Mouse (Mus musculus): ENCODE data around the gene Pkd1l1.

GRCm38 (mm10) chr11:8848049-8848448 is 125.0 kb downstream of the Pkd1l1 start:
- TF ChIP-seq EP300 (optimal IDR thresholded peaks at IDR 0.05) (no peak), CTCF (IDR thresholded peaks at IDR 0.05; ENCODE audit: low read depth) (no peak)
